ENCODE assay signal across 12 mouse cellular contexts in the genomic region with DNA sequence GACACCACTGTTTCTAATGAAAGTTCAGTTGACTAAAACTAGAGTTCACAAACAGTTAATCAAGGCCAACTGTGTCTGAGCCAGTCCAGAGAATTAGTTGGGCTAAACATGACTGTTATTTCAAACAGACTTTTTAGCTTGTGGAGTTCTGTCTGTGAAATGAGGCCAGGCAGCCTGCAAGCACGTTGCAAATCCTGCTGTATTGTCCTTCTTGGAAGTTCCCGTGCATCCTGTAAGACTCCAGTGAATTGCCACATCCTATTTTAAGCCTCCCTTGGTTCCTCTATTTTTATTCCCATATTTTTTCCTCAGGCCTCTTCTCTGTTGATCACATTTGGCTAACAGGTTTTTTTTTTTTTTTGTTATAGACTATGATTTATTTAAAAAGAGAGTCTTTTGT.
"Had no signal": no experiment of that assay in that cellular context is flagged by ENCODE, and none has a peak within 500 bp of the region (broad histone marks: within the 10 kb centered on the region; RNA-seq: fewer than 3 reads in every experiment).

No protein-coding gene starts in this region.

- DNase-seq: kidney, adult 11 months; kidney, adult 9 months; kidney, postnatal 36 days; layer of hippocampus, adult 9-11 months; layer of hippocampus, postnatal 36 days; liver; liver, embryonic 13.5 days; liver, postnatal 0 days; lung, postnatal 14 days; thymus, adult 18-20 months; thymus, postnatal 14 days had no signal

- ATAC-seq: liver, postnatal 0 days; midbrain, embryonic 15.5 days had no signal
